Mouse (Mus musculus) heart, adult 2 months (tissue): ENCODE measurements around the gene Lrrc43. TPM values are rescaled to one million over a fixed set of nuclear protein-coding genes. Genes with fewer than 3 reads are reported as not detected.
"Not testable (repeated sequence)": the region's sequence is repeated elsewhere in the genome, so short reads cannot be mapped to it uniquely, and the experiment has no call there.

ENCODE experiments used
- DNase-seq, 2 experiments: peaks; one replicate each; pipeline ENCODE4 v3.0.0; 2021
- H3K27ac ChIP-seq: fragments of 200-600 bp; 2 replicates; pipeline ENCODE4 v1.8.1; 2022
- H3K27me3 ChIP-seq: fragments of 200-500 bp; 2 replicates; pipeline ENCODE4 v1.6.1; 2012; ENCODE audit warnings: mild to moderate bottlenecking, low read length, inconsistent platforms, mixed read lengths; ENCODE audit not compliant: control insufficient read depth, insufficient read depth
- H3K36me3 ChIP-seq: fragments of 200-500 bp; 2 replicates; pipeline ENCODE4 v1.6.1; 2012; ENCODE audit warnings: low read length, inconsistent platforms; ENCODE audit not compliant: control insufficient read depth, insufficient read depth
- H3K4me1 ChIP-seq: fragments of 200-500 bp; 2 replicates; pipeline ENCODE4 v1.6.1; 2011; ENCODE audit warnings: low read length; ENCODE audit not compliant: control insufficient read depth, insufficient read depth
- H3K4me3 ChIP-seq: fragments of 200-600 bp; 2 replicates; pipeline ENCODE4 v1.8.1; 2022
- H3K79me2 ChIP-seq: fragments of 200-500 bp; replicated peaks from 2 replicates; pipeline ENCODE4 v1.6.1; 2012; ENCODE audit warnings: mild to moderate bottlenecking, inconsistent platforms, low read length, moderate library complexity, mixed read lengths; ENCODE audit not compliant: control insufficient read depth, insufficient read depth
- H3K9ac ChIP-seq: fragments of 200-500 bp; 2 replicates; pipeline ENCODE4 v1.6.1; 2012; ENCODE audit warnings: low read depth, mild to moderate bottlenecking, control low read depth, inconsistent platforms, low read length, mixed read lengths
- CTCF ChIP-seq: fragments of 200-600 bp; IDR thresholded peaks from 2 replicates; pipeline ENCODE4 v1.8.1; 2022; ENCODE audit warnings: antibody characterized with exemption, mild to moderate bottlenecking, moderate library complexity
- EP300 ChIP-seq: fragments of 200-500 bp; IDR thresholded peaks from 2 replicates; pipeline ENCODE4 v1.6.1; 2011; ENCODE audit warnings: low read depth, low read length, control low read depth; ENCODE audit not compliant: insufficient read depth
- POLR2A ChIP-seq: fragments of 200-500 bp; IDR thresholded peaks from 2 replicates; pipeline ENCODE4 v1.6.1; 2011; ENCODE audit warnings: mild to moderate bottlenecking, low read depth, low read length, control low read depth; ENCODE audit not compliant: insufficient read depth
- WGBS: fragments of 180-500 bp; shearing (Covaris S2); methylation state at CpG from one replicate; pipeline ENCODE4 v1.1.7; 2018; 5-methylcytosine and 5-hydroxymethylcytosine counted together
- intact Hi-C: fragments of 180-260 bp; cut with DNase I; formaldehyde crosslinking; loops from one replicate; pipeline ENCODE4 v1.15.1; 2025
- polyA plus RNA-seq: library from polyadenylated mRNA; depleted of rRNA; stranded (reverse); fragments of >200 nt; gene quantifications from 2 replicates; pipeline ENCODE4 v1.2.3, GENCODE M21; 2012
- total RNA-seq, 2 experiments: library from RNA; stranded (reverse); gene quantifications; 2 replicates each; pipeline ENCODE4 v1.2.3; 2021

The Lrrc43 gene
- total and polyA plus RNA-seq, 3 experiments, result 0.43 TPM; not detected in 2

DNA sequence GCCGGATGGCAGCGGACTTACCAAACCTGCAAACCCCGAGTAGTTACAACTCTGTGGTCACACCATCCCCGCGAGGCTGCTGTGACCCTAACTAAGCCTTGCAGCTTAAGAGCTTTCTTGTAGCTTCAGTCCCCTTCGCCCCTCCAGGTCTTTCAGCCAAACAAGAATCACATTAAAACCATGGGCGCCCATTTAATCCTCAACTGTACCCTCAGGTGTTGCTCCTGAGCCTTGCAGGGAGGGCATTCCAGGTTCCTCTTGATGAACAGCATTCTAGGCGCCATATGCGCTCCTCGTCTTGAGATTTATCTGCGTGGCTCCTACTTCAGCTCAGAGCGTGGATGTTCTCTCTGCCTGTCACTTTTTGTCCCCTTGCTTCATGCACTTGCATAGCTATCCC lies 19.8 kb downstream of the Lrrc43 start:
- peaks cover 2% of the 10 kb centered on the region; the same call in 1 of the 2 replicates for H3K4me1 ChIP-seq
- H3K27ac ChIP-seq, result no peak overlapping the region
- no peaks in the 10 kb centered on the region for H3K36me3 ChIP-seq
- peak overlapping the region; percentile 54; the same call in 1 of the 2 replicates for H3K4me3 ChIP-seq
- H3K9ac ChIP-seq, result no peak overlapping the region
- no peak for TF ChIP-seq CTCF
- no peak for TF ChIP-seq EP300
- no peak for TF ChIP-seq POLR2A
- no peaks in the 10 kb centered on the region for H3K27me3 ChIP-seq
- DNase-seq, result no peak
- intact Hi-C loops, result no loop called here
- no peaks in the 10 kb centered on the region for H3K79me2 ChIP-seq
- 11% methylated on average over 12 of the region's 12 CpGs for WGBS

DNA sequence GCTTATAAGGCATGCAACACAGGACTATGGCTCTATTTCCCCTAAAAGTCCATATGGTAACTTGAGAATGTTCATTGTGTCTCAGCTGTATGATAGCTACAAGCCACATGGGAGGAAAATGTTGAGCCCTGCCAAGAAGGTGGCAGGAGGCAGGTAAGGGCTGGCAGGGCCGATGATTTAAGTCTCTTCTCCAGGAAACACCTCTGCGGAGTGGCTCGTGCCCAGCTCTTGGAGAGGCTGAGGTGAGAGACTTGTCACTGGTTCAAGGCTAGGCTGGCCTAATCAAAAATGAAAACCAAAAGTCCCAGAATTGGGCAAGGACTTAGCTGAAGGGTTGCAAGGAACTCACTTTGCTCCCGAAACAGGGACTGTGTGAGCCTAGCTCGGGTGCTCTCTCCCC lies 21.1 kb downstream of the Lrrc43 start, which contains the start of gene B3gnt4:
Gene B3gnt4, plus strand, starts transcription at position 301 of the 400 bp plus-strand sequence.
- no peak within 1 kb of the TSS for H3K9ac ChIP-seq
- TF ChIP-seq POLR2A, result no peak
- TF ChIP-seq EP300, result no peak
- TF ChIP-seq CTCF, result no peak
- no peaks in the 10 kb centered on the region for H3K27me3 ChIP-seq
- WGBS, result 83% methylated on average over 5 of the region's 5 CpGs
- no peak for DNase-seq
- H3K4me1 ChIP-seq, result peaks cover 2% of the 10 kb centered on the region; the same call in 1 of the 2 replicates
- H3K36me3 ChIP-seq, result no peaks in the 10 kb centered on the region
- no peaks in the 10 kb centered on the region for H3K79me2 ChIP-seq
- H3K27ac ChIP-seq, result no peak within 1 kb of the TSS
- H3K4me3 ChIP-seq, result no peak within 1 kb of the TSS
- intact Hi-C loops, result no loop called here

DNA sequence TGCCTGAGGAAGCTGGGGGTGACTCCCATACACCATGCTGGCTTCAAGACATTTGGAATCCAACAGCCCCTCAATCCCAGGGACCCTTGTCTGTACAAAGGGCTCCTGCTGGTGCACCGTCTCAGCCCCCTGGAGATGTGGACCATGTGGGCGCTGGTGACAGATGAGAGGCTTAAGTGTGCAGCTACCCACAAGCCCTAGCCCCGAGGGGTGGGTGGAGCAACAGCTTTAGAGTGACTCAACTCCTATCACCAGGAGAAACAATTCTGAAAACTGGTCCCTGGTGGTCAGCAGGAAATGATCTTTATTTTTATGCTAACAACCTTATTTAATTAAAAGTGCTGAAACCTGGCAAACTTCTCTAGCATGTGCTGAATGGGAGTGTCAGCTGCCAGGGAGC lies 22.3 kb downstream of the Lrrc43 start:
- H3K9ac ChIP-seq, H3K4me3 ChIP-seq, DNase-seq, H3K27ac ChIP-seq, H3K79me2 ChIP-seq, intact Hi-C loops, H3K27me3 ChIP-seq, H3K36me3 ChIP-seq, H3K4me1 ChIP-seq: not testable (repeated sequence)
- 70% methylated on average over 3 of the region's 3 CpGs for WGBS

DNA sequence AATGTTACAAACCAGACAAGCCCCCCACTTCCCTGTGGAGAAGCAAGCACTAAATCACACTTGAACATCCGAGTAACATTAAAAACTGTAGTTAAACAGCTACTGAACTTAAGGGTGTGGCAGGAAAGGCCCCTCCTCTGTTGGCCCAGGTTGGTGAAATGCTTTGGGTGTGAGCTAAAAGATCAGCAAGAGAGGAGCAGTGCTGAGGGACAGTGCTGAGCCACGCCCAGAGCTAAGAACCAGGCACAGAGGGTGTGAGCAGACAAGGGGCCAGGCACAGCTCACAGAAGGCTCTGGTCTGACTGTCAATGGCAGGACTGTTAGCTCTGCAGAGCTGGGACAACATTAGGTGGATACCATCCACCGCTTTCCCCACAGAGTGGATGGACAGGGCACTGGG lies 23.0 kb downstream of the Lrrc43 start:
- Histone ChIP-seq H3K27ac (no peak overlapping the region), H3K4me3 (no peak overlapping the region), H3K79me2 (no peaks in the 10 kb centered on the region), H3K27me3 (no peaks in the 10 kb centered on the region), H3K9ac (no peak overlapping the region), H3K36me3 (no peaks in the 10 kb centered on the region), H3K4me1 (peaks cover 2% of the 10 kb centered on the region; the same call in 1 of the 2 replicates)
- intact Hi-C loops, result no loop called here
- TF ChIP-seq EP300 (no peak), CTCF (no peak), POLR2A (no peak)
- no peak for DNase-seq
- WGBS, result 62% methylated on average over 3 of the region's 3 CpGs

DNA sequence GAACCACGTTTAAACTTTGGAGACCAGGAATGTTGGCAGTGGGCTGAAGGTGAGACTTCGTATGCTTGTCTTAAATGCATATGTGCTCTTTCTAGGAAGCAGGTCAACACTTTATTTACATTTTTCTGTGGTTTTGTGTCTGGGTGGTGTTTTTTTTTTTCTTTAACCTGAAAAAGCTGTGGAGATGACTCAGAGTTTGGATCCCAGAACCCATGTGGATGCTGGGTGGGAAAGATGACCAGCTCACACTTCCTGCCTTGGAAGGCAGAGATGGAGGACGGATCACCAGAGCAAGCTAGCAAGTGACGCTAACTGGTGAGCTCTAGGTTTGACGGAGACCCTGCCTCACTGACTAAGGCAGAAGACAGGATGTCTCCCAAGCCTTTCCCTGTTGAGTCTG lies 25.8 kb downstream of the Lrrc43 start:
- intact Hi-C loops, result no loop called here

DNA sequence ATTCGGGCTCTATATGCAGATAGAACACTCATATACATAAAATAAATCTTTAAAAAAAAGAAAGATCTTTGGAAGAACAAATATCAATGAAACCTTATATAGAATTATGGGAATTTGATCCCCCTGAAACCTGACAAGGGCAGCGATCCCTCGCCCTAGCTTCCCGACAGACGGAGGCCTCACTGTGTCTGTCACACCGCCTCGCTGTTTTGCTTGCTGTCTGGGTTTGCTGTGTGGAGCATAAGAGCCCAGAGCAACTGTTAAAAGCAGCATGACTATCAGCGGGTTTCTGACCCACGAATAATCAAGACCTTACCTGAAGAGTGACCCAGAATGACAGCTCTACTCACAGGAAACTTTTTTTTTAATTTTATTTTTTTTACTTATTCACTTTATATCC lies 31.6 kb downstream of the Lrrc43 start:
- no peak overlapping the region for H3K4me3 ChIP-seq
- no peak for TF ChIP-seq POLR2A
- no peak for TF ChIP-seq EP300
- no peak for TF ChIP-seq CTCF
- no peak overlapping the region for H3K9ac ChIP-seq
- no peak overlapping the region for H3K27ac ChIP-seq
- 92% methylated on average over 9 of the region's 9 CpGs for WGBS
- H3K79me2 ChIP-seq, result no peaks in the 10 kb centered on the region
- DNase-seq, result peak in 1 of 2 experiments; percentile 14
- no peaks in the 10 kb centered on the region for H3K27me3 ChIP-seq
- H3K36me3 ChIP-seq, result peaks cover 3% of the 10 kb centered on the region; the same call in 1 of the 2 replicates
- intact Hi-C loops, result no loop called here
- H3K4me1 ChIP-seq, result peaks cover 5% of the 10 kb centered on the region; the same call in 1 of the 2 replicates

More for the DNA sequence above, 25.8 kb downstream of the Lrrc43 start:
- no peak for DNase-seq
- Histone ChIP-seq H3K27me3 (no peaks in the 10 kb centered on the region), H3K79me2 (no peaks in the 10 kb centered on the region), H3K27ac (no peak overlapping the region), H3K4me1 (no peaks in the 10 kb centered on the region), H3K4me3 (no peak overlapping the region), H3K36me3 (no peaks in the 10 kb centered on the region), H3K9ac (no peak overlapping the region)
- TF ChIP-seq EP300, result no peak
- no peak for TF ChIP-seq POLR2A
- no peak for TF ChIP-seq CTCF
- WGBS, result 90% methylated on average over 5 of the region's 5 CpGs
